Mouse (Mus musculus) embryonic facial prominence, embryonic 11.5 days (tissue): Measurements from ENCODE around the gene Zfp316. TPM values are rescaled to one million over a fixed set of nuclear protein-coding genes. Genes with fewer than 3 reads are reported as not detected.
A peak's percentile ranks its signal among the peaks of the same experiment; 100 is the strongest.

Source experiments
- ATAC-seq: fragments of 200-750 bp; cut with Nextera tagmentation; replicated peaks from 2 replicates; pipeline ENCODE4 v1.8.0; 2017; ENCODE audit warnings: low read depth; ENCODE audit not compliant: insufficient number of reproducible peaks, low FRiP score, low TSS enrichment
- DNase-seq: peaks from one replicate; pipeline ENCODE4 v3.0.0-alpha.2; 2015; ENCODE audit warnings: low spot score
- H3K27ac ChIP-seq: fragments of 300-500 bp; sonication (generic); replicated peaks from 2 replicates; pipeline ENCODE4 v1.5.1; 2014; ENCODE audit warnings: mild to moderate bottlenecking, low read depth, low read length, control low read depth
- H3K27me3 ChIP-seq: fragments of 300-500 bp; sonication (generic); 2 replicates; pipeline ENCODE4 v1.6.1; 2014; ENCODE audit warnings: mild to moderate bottlenecking, low read length, moderate library complexity, mixed read lengths; ENCODE audit not compliant: control insufficient read depth, insufficient read depth
- H3K36me3 ChIP-seq: fragments of 300-500 bp; sonication (generic); replicated peaks from 2 replicates; pipeline ENCODE4 v1.6.1; 2014; ENCODE audit warnings: low read depth, mild to moderate bottlenecking, low read length, moderate library complexity, mixed read lengths; ENCODE audit not compliant: control insufficient read depth, insufficient read depth
- H3K4me1 ChIP-seq: fragments of 300-500 bp; sonication (generic); 2 replicates; pipeline ENCODE4 v1.6.1; 2014; ENCODE audit warnings: low read length, mixed read lengths; ENCODE audit not compliant: control insufficient read depth, insufficient read depth
- H3K4me2 ChIP-seq: fragments of 300-500 bp; sonication (generic); 2 replicates; pipeline ENCODE4 v1.6.1; 2014; ENCODE audit warnings: low read depth, mild to moderate bottlenecking, control low read depth, low read length, moderate library complexity
- H3K4me3 ChIP-seq: fragments of 300-500 bp; sonication (generic); 2 replicates; pipeline ENCODE4 v1.5.1; 2014; ENCODE audit warnings: low read depth, low read length, control low read depth
- H3K9ac ChIP-seq: fragments of 300-500 bp; sonication (generic); replicated peaks from 2 replicates; pipeline ENCODE4 v1.6.1; 2014; ENCODE audit warnings: mild to moderate bottlenecking, control low read depth, low read length
- H3K9me3 ChIP-seq: fragments of 300-500 bp; sonication (generic); replicated peaks from 2 replicates; pipeline ENCODE4 v1.6.1; 2016; ENCODE audit warnings: mild to moderate bottlenecking, low read length, inconsistent platforms, mixed read lengths; ENCODE audit not compliant: control insufficient read depth
- WGBS: fragments of 180-500 bp; shearing (Covaris S2); extraction: QIAGEN DNeasy Blood & Tissue Kit; methylation state at CpG from one replicate; pipeline ENCODE4 v1.1.7; 2014; 5-methylcytosine and 5-hydroxymethylcytosine counted together
- polyA plus RNA-seq: library from polyadenylated mRNA; unstranded; fragments of >200 nt; fragmentation: Nextera tagmentation; extraction: Ambion mirVana; gene quantifications from 2 replicates; pipeline ENCODE4 v1.2.1, GENCODE M21; 2014

The Zfp316 gene
- polyA plus RNA-seq, 1 experiment from 2014 or later: 2.1 TPM

DNA sequence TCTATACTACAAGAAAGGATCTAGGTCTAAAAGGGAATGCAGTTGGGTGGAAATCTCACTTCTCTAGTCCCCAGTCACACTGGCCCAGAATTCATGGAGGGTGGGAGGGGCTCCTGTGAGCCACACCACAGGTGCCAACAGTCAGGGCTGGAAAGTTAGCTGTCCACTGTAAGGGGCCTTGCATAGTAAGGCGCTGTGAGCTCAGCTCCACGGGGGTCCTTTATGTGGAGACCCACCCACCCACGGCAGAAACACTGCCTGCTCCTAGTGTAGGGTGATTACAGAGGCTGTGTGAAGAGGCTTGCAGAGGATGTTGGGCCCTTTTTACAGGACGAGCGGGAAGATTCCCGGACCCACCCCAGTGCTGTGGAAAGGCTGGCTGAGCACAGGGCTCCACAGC is 17.8 kb downstream of the Zfp316 start:
- no peak overlapping the region for H3K27ac ChIP-seq
- DNase-seq: no peak
- no peak overlapping the region for H3K9ac ChIP-seq
- 37% methylated on average over 6 of the region's 6 CpGs for WGBS
- H3K4me1 ChIP-seq: peaks cover 5% of the 10 kb centered on the region; the same call in 1 of the 2 replicates
- H3K4me2 ChIP-seq: no peak overlapping the region
- H3K27me3 ChIP-seq: peaks cover 60% of the 10 kb centered on the region
- ATAC-seq: no peak
- no peaks in the 10 kb centered on the region for H3K9me3 ChIP-seq
- H3K36me3 ChIP-seq: no peaks in the 10 kb centered on the region
- no peak overlapping the region for H3K4me3 ChIP-seq

DNA sequence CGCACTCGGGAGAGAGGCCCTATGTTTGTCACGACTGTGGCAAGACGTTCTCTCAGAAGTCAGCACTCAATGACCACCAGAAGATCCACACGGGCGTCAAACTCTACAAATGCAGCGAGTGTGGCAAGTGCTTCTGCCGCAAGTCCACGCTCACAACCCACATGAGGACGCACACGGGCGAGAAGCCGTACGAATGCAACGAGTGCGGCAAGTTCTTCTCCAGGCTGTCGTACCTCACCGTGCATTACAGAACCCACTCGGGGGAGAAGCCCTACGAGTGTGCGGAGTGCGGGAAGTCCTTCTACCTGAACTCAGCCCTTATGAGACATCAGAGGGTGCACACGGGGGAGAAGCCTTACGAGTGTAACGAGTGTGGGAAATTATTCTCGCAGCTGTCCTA is 24.9 kb downstream of the Zfp316 start:
- 96% methylated on average over 26 of the region's 26 CpGs for WGBS
- Histone ChIP-seq H3K4me1 (no peaks in the 10 kb centered on the region), H3K9ac (no peak overlapping the region), H3K27ac (no peak overlapping the region), H3K27me3 (no peaks in the 10 kb centered on the region), H3K4me2 (no peak overlapping the region), H3K36me3 (peaks cover 31% of the 10 kb centered on the region), H3K4me3 (no peak overlapping the region), H3K9me3 (no peaks in the 10 kb centered on the region)
- ATAC-seq: no peak
- DNase-seq: no peak

DNA sequence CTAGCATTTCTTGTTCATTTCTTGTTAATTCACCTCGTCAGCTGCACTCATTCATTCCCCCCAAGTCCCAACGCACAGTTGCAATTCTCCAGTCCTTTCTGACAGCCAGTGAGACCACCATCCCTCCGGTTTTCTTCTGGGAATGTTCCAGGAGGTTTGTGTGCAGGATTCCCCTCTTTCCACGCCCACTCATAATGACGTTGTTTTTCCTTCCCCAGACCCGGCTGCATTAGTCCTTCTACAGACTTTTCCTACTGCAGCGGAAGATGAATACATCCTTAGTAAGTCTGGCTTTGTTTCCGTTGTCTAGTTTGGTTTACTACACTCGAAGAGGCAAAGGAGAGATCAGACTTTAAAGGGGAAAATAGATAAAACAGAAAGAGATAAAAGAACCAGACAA is 33.8 kb downstream of the Zfp316 start:
- H3K4me3 ChIP-seq: peak overlapping the region; percentile 85
- H3K4me2 ChIP-seq: peak overlapping the region; percentile 78
- H3K4me1 ChIP-seq: peaks cover 3% of the 10 kb centered on the region; the same call in 1 of the 2 replicates
- WGBS: 42% methylated on average over 9 of the region's 9 CpGs
- DNase-seq (no peak), ATAC-seq (no peak)
- no peak overlapping the region for H3K27ac ChIP-seq
- peak overlapping the region; percentile 97; the same call in 1 of the 2 replicates for H3K9ac ChIP-seq
- H3K27me3 ChIP-seq: no peaks in the 10 kb centered on the region
- peaks cover 4% of the 10 kb centered on the region for H3K36me3 ChIP-seq
- no peaks in the 10 kb centered on the region for H3K9me3 ChIP-seq

DNA sequence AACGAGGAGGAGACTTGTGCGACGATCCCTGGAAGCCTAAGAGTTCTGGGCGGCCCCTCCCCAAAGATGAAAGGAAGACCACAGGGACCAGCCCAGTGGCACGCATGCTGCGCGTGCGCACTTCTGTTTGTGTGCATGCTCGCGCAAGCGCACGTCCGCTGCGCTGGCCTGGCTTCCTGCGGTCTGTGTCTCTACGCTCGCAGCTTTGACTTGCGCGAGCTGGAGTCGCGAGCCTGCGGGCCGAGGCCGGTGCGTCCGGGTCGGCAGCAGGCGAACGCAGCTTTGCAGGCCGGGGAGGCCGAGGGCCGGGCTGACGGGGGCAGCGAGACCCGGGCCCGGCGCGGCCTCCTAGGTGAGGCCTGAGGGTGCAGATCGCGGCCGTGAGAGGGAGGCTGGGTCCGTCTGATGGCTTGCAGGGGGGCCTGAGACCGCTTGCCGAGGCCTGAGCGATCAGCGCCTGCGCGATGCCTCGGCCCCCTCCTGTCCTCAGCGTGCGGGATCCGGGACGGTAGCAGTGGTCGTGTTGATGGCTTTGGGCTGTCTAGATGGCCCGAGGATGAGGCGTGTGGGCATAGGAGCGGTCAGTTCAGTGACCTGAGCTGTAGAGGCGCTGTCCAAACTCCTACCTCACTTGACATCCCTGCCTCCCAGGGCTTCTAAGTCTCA is 34.7 kb downstream of the Zfp316 start, which contains the start of gene Zfp12:
TSS of gene Zfp12 (plus strand) at position 136 of the 666 bp plus-strand sequence.
- no peaks in the 10 kb centered on the region for H3K27me3 ChIP-seq
- DNase-seq: peak; percentile 99

DNA sequence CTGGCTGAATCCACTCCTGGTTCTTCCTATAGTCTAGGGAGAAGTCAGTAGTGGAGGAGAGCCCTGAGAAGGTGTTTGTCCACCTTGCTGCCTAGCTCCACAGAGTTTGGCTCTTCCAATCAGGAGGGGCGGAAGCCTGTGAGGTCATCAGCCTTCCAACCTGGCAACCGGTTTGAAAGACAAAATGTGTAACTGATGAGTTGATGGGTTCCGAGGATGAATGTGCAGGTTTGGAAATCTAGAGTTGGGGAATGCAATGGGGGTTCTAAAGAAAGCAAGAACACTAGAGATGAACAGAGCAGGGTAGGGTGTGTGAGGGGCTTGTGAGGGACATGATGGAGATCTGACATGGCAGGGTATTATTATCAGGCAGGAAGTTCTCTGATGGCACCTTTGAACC is 43.0 kb downstream of the Zfp316 start, which contains the start of gene Spdye4a:
TSS of gene Spdye4a (minus strand) at position 101 of the 400 bp plus-strand sequence.
- H3K4me2 ChIP-seq: no peak within 1 kb of the TSS
- 84% methylated on average over 3 of the region's 3 CpGs for WGBS
- DNase-seq (no peak), ATAC-seq (no peak)
- no peaks in the 10 kb centered on the region for H3K4me1 ChIP-seq
- no peak within 1 kb of the TSS for H3K4me3 ChIP-seq
- H3K27me3 ChIP-seq: no peaks in the 10 kb centered on the region
- H3K27ac ChIP-seq: no peak within 1 kb of the TSS
- H3K9ac ChIP-seq: no peak within 1 kb of the TSS
- no peaks in the 10 kb centered on the region; the same call in 1 of the 2 replicates for H3K9me3 ChIP-seq
- H3K36me3 ChIP-seq: no peaks in the 10 kb centered on the region

More for the DNA sequence above, 34.7 kb downstream of the Zfp316 start, which contains the start of gene Zfp12:
- WGBS: under 1% methylated on average over 58 of the region's 58 CpGs
- Histone ChIP-seq H3K36me3 (peaks cover 1% of the 10 kb centered on the region; the same call in 1 of the 2 replicates), H3K4me2 (peak within 1 kb of the TSS; percentile 78), H3K9me3 (no peaks in the 10 kb centered on the region), H3K27ac (peak within 1 kb of the TSS; percentile 94), H3K9ac (peak within 1 kb of the TSS; percentile 97), H3K4me3 (peak within 1 kb of the TSS; percentile 85), H3K4me1 (peaks cover 3% of the 10 kb centered on the region; the same call in 1 of the 2 replicates)
- ATAC-seq: peak; percentile 97

DNA sequence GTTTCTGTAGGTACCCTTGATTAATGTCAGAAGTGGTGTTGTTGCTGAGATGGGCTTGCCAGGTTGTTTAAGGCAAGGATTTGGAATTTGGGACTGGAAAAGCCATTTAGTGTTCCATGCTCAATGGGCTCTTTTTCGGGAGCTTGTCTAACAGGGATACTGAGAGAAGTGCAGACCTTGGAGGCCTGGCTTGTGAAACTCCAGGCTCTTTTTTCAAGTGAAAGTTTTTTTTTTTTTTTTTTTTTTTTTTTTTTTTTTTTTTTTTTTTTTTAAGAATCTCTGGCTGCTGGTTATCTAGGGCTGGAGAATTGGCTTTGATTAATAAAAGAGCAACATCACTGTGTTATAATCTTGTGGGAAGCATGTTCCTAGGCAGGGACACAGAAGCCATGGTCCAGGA is 47.5 kb downstream of the Zfp316 start:
- Histone ChIP-seq H3K27me3 (no peaks in the 10 kb centered on the region), H3K36me3 (no peaks in the 10 kb centered on the region), H3K4me2 (no peak overlapping the region), H3K4me1 (no peaks in the 10 kb centered on the region), H3K9me3 (no peaks in the 10 kb centered on the region), H3K27ac (no peak overlapping the region), H3K9ac (no peak overlapping the region), H3K4me3 (no peak overlapping the region)
- 90% methylated on average over 1 of the region's 1 CpGs for WGBS
- no peak for DNase-seq
- ATAC-seq: no peak

- ATAC-seq (no peak), DNase-seq (no peak)
- H3K4me1 ChIP-seq: no peaks in the 10 kb centered on the region
- H3K9ac ChIP-seq: no peak overlapping the region
- no peak overlapping the region for H3K27ac ChIP-seq
- H3K36me3 ChIP-seq: no peaks in the 10 kb centered on the region
- no peaks in the 10 kb centered on the region for H3K9me3 ChIP-seq
- no peak overlapping the region for H3K4me3 ChIP-seq
- no peak overlapping the region for H3K4me2 ChIP-seq
- WGBS: 74% methylated on average over 5 of the region's 5 CpGs
- H3K27me3 ChIP-seq: no peaks in the 10 kb centered on the region
Measured at GRCm38 (mm10) chr5:143220996-143221395, 48.8 kb downstream of the Zfp316 start.

DNA sequence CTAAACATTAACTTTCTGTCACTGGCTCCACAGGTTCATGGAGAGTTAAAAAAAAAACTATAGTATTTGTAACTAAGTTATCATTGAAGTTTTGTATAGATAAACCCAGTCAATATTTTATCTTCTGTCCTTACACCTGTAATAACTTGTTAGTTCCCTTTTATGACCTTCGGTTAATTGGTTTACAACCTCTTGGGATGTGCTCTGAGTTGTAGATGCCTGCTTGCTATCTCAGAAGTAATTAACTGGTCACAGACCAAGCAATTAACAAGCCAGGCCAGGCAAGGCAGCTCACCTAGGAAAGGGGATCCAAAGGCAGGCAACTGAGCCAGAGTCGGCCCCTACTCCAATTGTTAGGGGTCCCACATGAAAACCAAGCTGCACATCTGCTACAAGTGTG is 56.0 kb downstream of the Zfp316 start:
- H3K9me3 ChIP-seq: peaks cover 1% of the 10 kb centered on the region; the same call in 1 of the 2 replicates
- ATAC-seq (no peak), DNase-seq (no peak)
- 91% methylated on average over 2 of the region's 2 CpGs for whole genome bisulfite sequencing
- no peaks in the 10 kb centered on the region for H3K4me1 ChIP-seq
- no peaks in the 10 kb centered on the region for H3K27me3 ChIP-seq
- no peak overlapping the region for H3K4me3 ChIP-seq
- H3K4me2 ChIP-seq: no peak overlapping the region
- H3K27ac ChIP-seq: no peak overlapping the region
- no peak overlapping the region for H3K9ac ChIP-seq
- H3K36me3 ChIP-seq: no peaks in the 10 kb centered on the region
